Mouse (Mus musculus) v-Abl transformed pro-B cells (cell line): ENCODE data around the gene Prkcg.

ENCODE experiments used
- in situ Hi-C, 2 experiments: fragments of 400-800 bp; cut with MboI; formaldehyde crosslinking; loops; one replicate each; pipeline ENCODE4 v1.15.1; 2025; ENCODE audit not compliant: unreplicated experiment in 2 of 2

The Prkcg gene

GRCm38 (mm10) chr7:3284604-3285003, 4.4 kb upstream of the Prkcg start:
- in situ Hi-C loops, result loop anchor here (25.0 kb wide), 6 partner anchors 403 to 1753 kb away; partner anchors contain the start of genes Mboat7 (in 2 of the 2), Tmc4 (in 2 of the 2), Tsen34 (in 2 of the 2) and 4632433K11Rik (in 1 of the 2)

- in situ Hi-C loops, result loop anchor here (25.0 kb wide), 6 partner anchors 401 to 1751 kb away; partner anchors contain the start of genes Mboat7 (in 2 of the 2), Tmc4 (in 2 of the 2), Tsen34 (in 2 of the 2) and 4632433K11Rik (in 1 of the 2)
These were observed 2.9 kb upstream of the Prkcg start for GRCm38 (mm10) chr7:3286036-3286435.

- in situ Hi-C loops, result loop anchor here (25.0 kb wide), 6 partner anchors 400 to 1750 kb away; partner anchors contain the start of genes Mboat7 (in 2 of the 2), Tmc4 (in 2 of the 2), Tsen34 (in 2 of the 2) and 4632433K11Rik (in 1 of the 2)
These were observed 1.8 kb upstream of the Prkcg start for GRCm38 (mm10) chr7:3287186-3287585.

- in situ Hi-C loops, result loop anchor here (25.0 kb wide), 6 partner anchors 397 to 1747 kb away; partner anchors contain the start of genes Mboat7 (in 2 of the 2), Tmc4 (in 2 of the 2), Tsen34 (in 2 of the 2) and 4632433K11Rik (in 1 of the 2)
These were observed 1.5 kb downstream of the Prkcg start for GRCm38 (mm10) chr7:3290257-3291033.

- in situ Hi-C loops, result loop anchor here (25.0 kb wide), 6 partner anchors 396 to 1746 kb away; partner anchors contain the start of genes Mboat7 (in 2 of the 2), Tmc4 (in 2 of the 2), Tsen34 (in 2 of the 2) and 4632433K11Rik (in 1 of the 2)
These were observed 2.2 kb downstream of the Prkcg start for GRCm38 (mm10) chr7:3291197-3291596.

- in situ Hi-C loops, result loop anchor here (25.0 kb wide), 6 partner anchors 396 to 1746 kb away; partner anchors contain the start of genes Mboat7 (in 2 of the 2), Tmc4 (in 2 of the 2), Tsen34 (in 2 of the 2) and 4632433K11Rik (in 1 of the 2)
These were observed 2.8 kb downstream of the Prkcg start for GRCm38 (mm10) chr7:3291764-3292163.

GRCm38 (mm10) chr7:3292271-3292670, 3.3 kb downstream of the Prkcg start:
- in situ Hi-C loops, result loop anchor here (25.0 kb wide), 6 partner anchors 395 to 1745 kb away; partner anchors contain the start of genes Mboat7 (in 2 of the 2), Tmc4 (in 2 of the 2), Tsen34 (in 2 of the 2) and 4632433K11Rik (in 1 of the 2)

GRCm38 (mm10) chr7:3292791-3293190, 3.8 kb downstream of the Prkcg start:
- in situ Hi-C loops, result loop anchor here (25.0 kb wide), 6 partner anchors 395 to 1745 kb away; partner anchors contain the start of genes Mboat7 (in 2 of the 2), Tmc4 (in 2 of the 2), Tsen34 (in 2 of the 2) and 4632433K11Rik (in 1 of the 2)

- in situ Hi-C loops, result loop anchor here (25.0 kb wide), 6 partner anchors 393 to 1743 kb away; partner anchors contain the start of genes Mboat7 (in 2 of the 2), Tmc4 (in 2 of the 2), Tsen34 (in 2 of the 2) and 4632433K11Rik (in 1 of the 2)
These were observed 5.8 kb downstream of the Prkcg start for GRCm38 (mm10) chr7:3294794-3295193.

GRCm38 (mm10) chr7:3295321-3296110, 6.5 kb downstream of the Prkcg start:
- in situ Hi-C loops, result loop anchor here (25.0 kb wide), 6 partner anchors 392 to 1742 kb away; partner anchors contain the start of genes Mboat7 (in 2 of the 2), Tmc4 (in 2 of the 2), Tsen34 (in 2 of the 2) and 4632433K11Rik (in 1 of the 2)

- in situ Hi-C loops, result loop anchor here (25.0 kb wide), 6 partner anchors 391 to 1741 kb away; partner anchors contain the start of genes Mboat7 (in 2 of the 2), Tmc4 (in 2 of the 2), Tsen34 (in 2 of the 2) and 4632433K11Rik (in 1 of the 2)
These were observed 7.7 kb downstream of the Prkcg start for GRCm38 (mm10) chr7:3296711-3297110.

- in situ Hi-C loops, result loop anchor here (5.0 to 25.0 kb wide), 10 partner anchors 33 to 1737 kb away; partner anchors contain the start of genes Mboat7 (in 2 of the 2), Tmc4 (in 2 of the 2), Tsen34 (in 2 of the 2) and 4632433K11Rik (in 1 of the 2)
These were observed 11.1 kb downstream of the Prkcg start for GRCm38 (mm10) chr7:3299941-3300617.

GRCm38 (mm10) chr7:3300891-3301627, 12.1 kb downstream of the Prkcg start:
- in situ Hi-C loops, result loop anchor here (5.0 kb wide), 4 partner anchors 34 to 74 kb away; no protein-coding TSS in a partner anchor

- in situ Hi-C loops, result loop anchor here (5.0 kb wide), 4 partner anchors 35 to 75 kb away; no protein-coding TSS in a partner anchor
These were observed 12.9 kb downstream of the Prkcg start for GRCm38 (mm10) chr7:3301628-3302555.

- in situ Hi-C loops, result loop anchor here (5.0 kb wide), 4 partner anchors 35 to 75 kb away; no protein-coding TSS in a partner anchor
These were observed 13.7 kb downstream of the Prkcg start for GRCm38 (mm10) chr7:3302556-3303275.

- in situ Hi-C loops, result loop anchor here (5.0 kb wide), 4 partner anchors 36 to 76 kb away; no protein-coding TSS in a partner anchor
These were observed 14.3 kb downstream of the Prkcg start for GRCm38 (mm10) chr7:3303276-3303781.
